Mouse (Mus musculus) adrenal gland, adult 2 months (tissue): ENCODE results near the gene 2810021J22Rik. TPM values are rescaled to one million over a fixed set of nuclear protein-coding genes. Genes with fewer than 3 reads are reported as not detected.

ENCODE experiments used
- DNase-seq: peaks from one replicate; pipeline ENCODE4 v3.0.0; 2021
- polyA plus RNA-seq: library from polyadenylated mRNA; depleted of rRNA; stranded (reverse); fragments of >200 nt; gene quantifications from 2 replicates; pipeline ENCODE4 v1.2.3, GENCODE M21; 2012; rRNA removed
- total RNA-seq, 2 experiments: library from RNA; stranded (reverse); gene quantifications; 2 replicates each; pipeline ENCODE4 v1.2.3; 2021

Gene 2810021J22Rik
- total and polyA plus RNA-seq, 3 experiments = 1.8 to 7.2 (median 3.9) TPM

DNA sequence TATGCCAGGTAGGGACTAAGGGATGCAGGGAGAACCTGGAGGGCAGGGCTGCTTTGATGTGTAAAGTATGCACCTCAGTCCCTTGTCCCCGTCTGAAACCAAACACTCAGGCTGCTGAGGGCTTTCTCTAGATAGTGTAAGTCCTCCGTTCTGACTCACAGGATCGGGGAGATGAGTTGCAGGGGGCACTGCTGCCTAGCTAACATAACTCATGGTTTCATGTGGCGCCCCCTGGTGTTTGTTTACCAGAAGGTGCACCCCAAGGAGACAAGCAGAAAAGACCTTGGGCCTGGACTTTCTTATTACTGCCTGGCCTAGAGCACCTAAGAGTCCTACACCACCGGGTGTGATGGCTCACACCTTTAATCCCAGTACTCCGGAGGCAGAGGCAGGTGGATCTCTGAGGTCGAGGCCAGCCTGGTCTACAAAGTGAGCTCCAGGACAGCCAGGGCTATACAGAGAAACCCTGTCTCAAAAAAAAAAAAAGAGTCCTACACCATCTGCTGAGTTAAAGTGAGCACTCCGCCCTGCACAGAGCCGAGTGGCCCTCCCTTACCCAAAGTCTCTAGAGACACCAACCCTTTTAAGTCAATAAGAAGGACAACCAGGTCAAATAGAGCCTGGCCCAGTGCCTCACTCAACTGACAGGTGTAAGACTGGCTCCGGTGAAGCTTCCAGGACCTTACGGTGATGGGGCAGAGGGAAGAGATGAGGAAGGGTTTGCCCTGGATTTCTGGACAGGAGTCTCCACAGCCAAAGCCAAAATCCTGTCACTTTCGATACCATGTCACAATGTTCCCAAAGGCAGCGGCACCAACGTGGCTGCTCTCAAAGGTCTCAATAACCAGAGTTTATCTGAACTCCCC lies 50.1 kb downstream of the 2810021J22Rik start:
- DNase-seq = peak; percentile 51

DNA sequence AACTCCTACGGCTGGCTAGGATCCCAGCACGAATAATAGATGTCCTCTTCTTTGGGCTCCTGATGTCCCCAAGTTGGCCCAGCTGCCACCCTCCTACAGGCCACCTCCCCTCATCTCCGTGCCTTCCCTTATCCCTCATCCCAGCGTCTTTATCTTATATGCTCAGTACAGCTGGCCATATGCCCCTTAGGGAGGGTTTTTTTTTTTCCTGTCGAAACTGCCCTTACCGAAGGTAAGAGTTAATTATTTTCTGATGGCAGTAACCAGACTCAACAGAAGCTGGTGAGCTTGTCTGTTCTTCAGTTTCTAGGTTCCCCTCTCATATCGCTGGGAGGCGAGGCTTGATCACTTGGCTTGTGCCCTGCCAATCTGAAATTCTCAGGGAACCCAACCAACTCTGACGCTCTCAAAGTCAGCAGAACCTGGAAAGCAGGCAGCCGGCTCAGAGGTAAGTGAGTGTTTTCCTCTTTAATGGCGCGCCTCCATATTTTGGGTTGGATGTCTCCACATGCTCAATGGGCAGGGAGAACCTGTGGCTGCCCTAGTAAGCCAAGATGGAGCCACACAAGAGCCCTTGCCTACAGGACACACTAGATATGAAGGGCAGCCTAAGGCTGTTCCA lies 50.8 kb downstream of the 2810021J22Rik start, which contains the start of gene Btnl10:
Gene Btnl10, plus strand, starts transcription at position 164 of the 622 bp plus-strand sequence.
- DNase-seq = no peak

DNA sequence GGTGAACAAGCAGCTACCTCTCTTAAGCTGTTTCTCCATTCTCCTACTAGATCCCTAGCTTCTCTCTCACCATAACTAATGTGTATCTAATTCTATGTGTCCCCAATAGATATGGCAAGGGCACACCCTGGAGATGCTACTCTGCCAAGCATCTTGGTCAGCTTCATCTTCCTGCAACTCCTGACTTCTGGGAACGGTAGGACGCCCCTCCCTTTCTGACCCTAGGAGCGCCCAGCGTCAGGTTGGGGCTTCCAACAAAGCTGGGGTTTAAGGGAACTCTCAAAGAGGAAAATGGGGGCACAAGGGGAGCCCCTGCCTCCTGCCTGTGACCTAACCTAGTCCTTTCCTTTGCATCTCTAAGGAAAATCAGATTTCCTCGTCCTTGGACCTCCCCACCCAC lies 51.7 kb downstream of the 2810021J22Rik start:
- DNase-seq = no peak

DNA sequence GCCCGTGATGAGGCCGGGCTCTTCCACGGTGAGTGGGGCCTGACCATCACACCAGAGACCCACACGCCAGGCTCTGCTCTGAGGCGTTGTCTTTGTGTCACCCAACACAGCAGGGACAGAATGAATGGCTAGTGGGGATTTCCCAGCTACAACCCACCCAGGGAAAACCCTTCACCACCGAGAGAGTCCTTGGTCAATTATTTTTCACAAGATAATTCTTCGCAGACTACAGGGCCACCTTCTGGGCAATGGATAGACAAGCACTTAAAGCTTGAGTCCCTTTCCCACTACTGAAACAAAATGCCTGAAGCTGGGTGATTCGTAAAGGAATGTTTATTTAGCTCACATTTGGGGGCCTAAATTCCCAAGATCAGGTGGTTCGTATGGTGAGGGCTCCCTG lies 55.4 kb downstream of the 2810021J22Rik start:
- no peak for DNase-seq

DNA sequence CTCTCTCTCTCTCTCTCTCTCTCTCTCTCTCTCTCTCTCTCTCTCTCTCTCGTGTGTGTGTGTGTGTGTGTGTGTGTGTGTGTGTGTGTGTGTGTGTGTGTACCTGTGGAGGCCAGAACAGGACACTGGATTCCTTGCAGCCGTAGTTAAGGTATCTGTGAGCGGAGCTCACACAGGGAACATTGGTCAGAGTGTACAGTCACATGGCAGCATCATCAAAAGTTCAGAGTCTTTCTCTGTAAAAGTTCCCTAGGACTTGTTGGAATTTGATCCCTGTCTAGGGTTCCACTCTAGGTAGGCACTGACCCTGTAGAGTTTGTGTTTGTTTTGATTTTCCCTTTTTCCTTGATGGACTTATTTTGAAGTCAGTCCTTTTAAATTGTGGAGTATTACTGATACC lies 59.6 kb downstream of the 2810021J22Rik start:
- no peak for DNase-seq

DNA sequence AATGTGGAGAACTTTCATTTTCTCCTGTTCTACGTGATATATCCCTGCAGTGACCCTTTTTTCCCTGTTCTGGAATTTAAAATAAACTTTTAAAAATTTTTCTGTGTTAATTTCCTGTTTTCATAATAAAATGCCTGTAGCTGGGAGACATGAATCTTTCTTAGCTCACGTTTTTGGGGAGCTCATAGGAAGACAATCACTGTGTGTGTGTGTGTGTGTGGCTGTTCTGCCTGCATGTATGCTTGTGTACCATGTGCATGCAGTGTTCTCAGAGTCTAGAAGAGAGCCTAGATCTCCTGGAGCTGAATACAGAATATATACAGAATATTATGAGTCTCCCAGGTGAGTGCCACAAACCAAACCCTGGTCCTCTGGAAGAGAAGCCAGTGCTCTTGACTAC lies 60.0 kb downstream of the 2810021J22Rik start:
- no peak for DNase-seq

DNA sequence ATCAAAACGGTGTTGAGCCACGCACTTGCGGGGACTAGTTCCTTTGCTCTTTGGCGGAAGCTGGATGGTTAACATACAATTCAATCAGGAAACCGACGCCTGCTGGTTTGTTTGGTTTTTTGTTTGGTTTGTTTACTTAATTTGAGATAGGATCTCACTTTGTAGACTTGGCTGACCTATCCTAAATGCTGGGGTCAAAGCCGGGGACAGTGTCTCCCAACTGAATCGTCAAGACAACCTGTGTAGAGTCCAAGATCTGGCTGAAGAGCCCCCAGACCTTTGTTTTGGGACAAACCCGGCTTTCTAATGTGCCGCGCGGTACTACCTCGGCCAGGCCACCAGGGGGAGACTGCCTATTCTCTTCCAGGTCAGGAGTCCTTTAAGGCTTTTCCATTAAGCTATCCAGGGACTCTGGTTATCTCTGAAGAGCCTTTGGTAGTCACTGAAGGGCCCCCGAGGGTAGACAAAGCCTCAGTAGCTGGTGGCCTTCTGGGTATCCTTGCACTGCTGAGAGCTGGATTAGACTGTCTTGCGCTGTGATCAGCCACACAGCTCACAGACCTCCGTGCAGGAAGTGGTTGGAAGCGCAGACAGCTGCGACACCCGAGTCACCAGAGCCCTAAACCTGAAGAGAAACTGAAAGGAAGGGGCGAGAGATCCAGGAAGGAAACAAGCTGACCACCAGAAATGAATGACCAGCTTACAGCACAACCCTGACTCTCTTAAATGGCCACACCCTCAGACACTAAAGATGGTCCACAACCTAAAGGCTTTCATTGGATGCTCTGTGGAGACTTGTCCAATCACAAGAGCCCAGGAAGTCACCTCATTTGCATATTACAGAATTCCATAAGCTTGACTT lies 61.0 kb downstream of the 2810021J22Rik start:
- DNase-seq = peak; percentile 54

DNA sequence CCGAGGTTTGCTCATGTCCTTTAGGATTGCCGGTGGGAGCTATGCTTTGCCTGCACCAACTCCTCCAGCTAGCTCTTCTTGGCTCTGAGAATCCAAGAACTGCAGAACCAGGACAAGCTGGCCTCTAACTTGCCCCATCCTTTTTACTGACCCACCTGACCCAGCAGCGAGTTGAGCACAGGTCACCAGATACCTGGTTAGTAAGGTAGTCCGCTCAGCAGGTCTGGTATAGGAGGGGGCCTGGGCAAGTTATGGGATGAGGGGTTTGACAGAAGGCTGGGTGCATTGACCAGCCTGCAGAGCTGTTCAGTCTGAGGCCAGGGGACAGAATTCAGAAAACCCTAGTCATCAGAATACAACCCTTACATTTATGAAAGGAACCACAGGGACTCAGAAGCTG lies 62.0 kb downstream of the 2810021J22Rik start:
- no peak for DNase-seq

DNA sequence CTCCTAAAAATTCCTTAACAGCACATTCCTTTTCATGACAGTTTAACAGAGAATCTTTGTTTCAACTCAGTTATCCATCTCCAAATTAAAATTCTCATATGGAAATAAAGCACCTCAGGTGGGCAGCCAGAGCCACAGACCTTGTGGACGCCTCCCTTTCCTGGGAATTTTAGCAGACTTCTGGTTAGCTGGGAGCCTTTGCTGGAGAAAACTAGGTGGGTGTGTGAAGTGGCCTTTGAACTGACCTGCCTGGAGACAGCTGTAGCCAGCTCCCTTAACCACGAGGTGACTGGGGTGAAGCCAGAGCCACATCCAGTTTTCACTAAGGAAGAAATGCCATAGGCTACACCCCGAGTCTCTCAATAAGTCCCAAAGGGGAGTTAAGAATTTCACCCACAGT lies 62.6 kb downstream of the 2810021J22Rik start:
- DNase-seq = no peak

DNA sequence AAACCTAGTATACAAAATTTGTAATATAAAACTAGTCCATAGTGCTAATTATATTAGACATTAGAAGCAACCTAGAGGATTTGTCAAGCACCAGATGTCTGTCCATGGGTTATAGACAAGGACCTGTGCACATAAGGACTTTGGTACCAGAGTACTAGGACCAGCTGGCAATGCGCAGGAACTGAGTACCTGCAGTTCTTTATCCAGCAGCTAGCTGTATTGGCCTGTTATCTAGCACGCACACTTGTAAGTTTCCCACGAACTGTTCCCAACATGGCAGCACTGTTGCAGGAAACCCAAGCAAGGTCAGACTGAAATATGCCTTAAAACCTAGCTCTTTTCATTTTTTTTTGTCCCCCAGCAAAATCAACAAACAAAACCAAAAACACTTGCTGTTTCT lies 63.2 kb downstream of the 2810021J22Rik start:
- DNase-seq = no peak

DNA sequence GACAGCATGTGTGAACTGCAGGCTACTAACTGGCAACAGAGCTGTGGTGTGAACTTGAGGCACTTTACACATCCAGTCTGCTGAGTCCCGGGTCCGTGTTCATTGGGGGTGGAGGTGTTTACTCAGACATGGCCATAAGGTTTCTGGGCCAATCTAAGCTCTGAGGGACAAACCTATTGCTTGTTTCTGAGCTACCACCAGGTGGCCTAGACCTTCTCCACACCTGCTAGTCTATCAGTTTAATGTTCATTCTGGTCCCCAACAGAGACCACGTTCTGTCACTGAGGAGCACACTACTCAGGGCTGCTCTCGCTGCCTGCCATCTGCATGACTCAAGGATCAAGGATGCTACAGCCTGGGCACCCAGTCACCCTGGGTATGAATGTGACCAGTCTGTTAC lies 64.6 kb downstream of the 2810021J22Rik start:
- no peak for DNase-seq

Other genes with a start within 250 kb of the 2810021J22Rik start
- not detected for gene Olfr323, start 236.7 kb upstream of the 2810021J22Rik start, total RNA-seq
- gene Olfr323, start 236.7 kb upstream of the 2810021J22Rik start, polyA plus RNA-seq = not detected in 2 replicates
- gene Trim58, start 226.8 kb upstream of the 2810021J22Rik start, total RNA-seq = not detected
- gene Trim58, start 226.8 kb upstream of the 2810021J22Rik start, polyA plus RNA-seq = not detected in 2 replicates
- not detected for gene Olfr322, start 208.4 kb upstream of the 2810021J22Rik start, total RNA-seq
- not detected in 2 replicates for gene Olfr322, start 208.4 kb upstream of the 2810021J22Rik start, polyA plus RNA-seq
- gene Olfr320, start 186.1 kb upstream of the 2810021J22Rik start, total RNA-seq = not detected
- not detected in 2 replicates for gene Olfr320, start 186.1 kb upstream of the 2810021J22Rik start, polyA plus RNA-seq
- not detected for gene Olfr319, start 168.1 kb upstream of the 2810021J22Rik start, total RNA-seq
- gene Olfr319, start 168.1 kb upstream of the 2810021J22Rik start, polyA plus RNA-seq = not detected in 2 replicates
- not detected for gene Olfr318, start 143.2 kb upstream of the 2810021J22Rik start, total RNA-seq
- not detected in 2 replicates for gene Olfr318, start 143.2 kb upstream of the 2810021J22Rik start, polyA plus RNA-seq
- gene Olfr317, start 128.0 kb upstream of the 2810021J22Rik start, total RNA-seq = not detected
- gene Olfr317, start 128.0 kb upstream of the 2810021J22Rik start, polyA plus RNA-seq = not detected in 2 replicates
- not detected for gene Olfr316, start 114.5 kb upstream of the 2810021J22Rik start, total RNA-seq
- gene Olfr316, start 114.5 kb upstream of the 2810021J22Rik start, polyA plus RNA-seq = not detected in 2 replicates
- gene Olfr315, start 94.0 kb upstream of the 2810021J22Rik start, total RNA-seq = not detected
- not detected in 2 replicates for gene Olfr315, start 94.0 kb upstream of the 2810021J22Rik start, polyA plus RNA-seq
- not detected for gene Olfr314, start 84.3 kb upstream of the 2810021J22Rik start, total RNA-seq
- not detected in 2 replicates for gene Olfr314, start 84.3 kb upstream of the 2810021J22Rik start, polyA plus RNA-seq
- gene Fam183b, start 65.3 kb upstream of the 2810021J22Rik start, total RNA-seq = 1 to 10 TPM; 2.2 to 2.7 TPM
- 0.39 TPM in 1 of 2 replicates, not detected in the other for gene Fam183b, start 65.3 kb upstream of the 2810021J22Rik start, polyA plus RNA-seq
- not detected for gene Olfr313, start 52.2 kb upstream of the 2810021J22Rik start, total RNA-seq
- not detected in 2 replicates for gene Olfr313, start 52.2 kb upstream of the 2810021J22Rik start, polyA plus RNA-seq
- not detected for gene Olfr312, start 38.0 kb upstream of the 2810021J22Rik start, total RNA-seq
- not detected in 2 replicates for gene Olfr312, start 38.0 kb upstream of the 2810021J22Rik start, polyA plus RNA-seq
- not detected for gene Olfr311, start 28.0 kb upstream of the 2810021J22Rik start, total RNA-seq
- gene Olfr311, start 28.0 kb upstream of the 2810021J22Rik start, polyA plus RNA-seq = not detected in 2 replicates
- gene Gm12258, start 20.1 kb upstream of the 2810021J22Rik start, total RNA-seq = 1 to 10 TPM; 4.6 to 5.0 TPM
- gene Gm12258, start 20.1 kb upstream of the 2810021J22Rik start, polyA plus RNA-seq = 0.73 and 1.3 TPM in 2 replicates
- gene Zfp39, start 37.0 kb downstream of the 2810021J22Rik start, total RNA-seq = 1 to 10 TPM; 3.5 to 5.0 TPM
- gene Zfp39, start 37.0 kb downstream of the 2810021J22Rik start, polyA plus RNA-seq = 0.15 and 0.33 TPM in 2 replicates
- under 1 TPM in 1 of 2 experiments, not detected in 1; 0.09 TPM for gene Btnl10, start 50.7 kb downstream of the 2810021J22Rik start, total RNA-seq
- gene Btnl10, start 50.7 kb downstream of the 2810021J22Rik start, polyA plus RNA-seq = not detected in 2 replicates
- 100 to 1,000 TPM; 143 to 198 TPM for gene Rnf187, start 71.7 kb downstream of the 2810021J22Rik start, total RNA-seq
- gene Rnf187, start 71.7 kb downstream of the 2810021J22Rik start, polyA plus RNA-seq = 545 and 648 TPM in 2 replicates
- 1 to 10 TPM; 2.5 to 8.2 TPM for gene Hist3h2ba, start 81.7 kb downstream of the 2810021J22Rik start, total RNA-seq
- 5.1 and 9.1 TPM in 2 replicates for gene Hist3h2ba, start 81.7 kb downstream of the 2810021J22Rik start, polyA plus RNA-seq
- 10 to 100 TPM; 13.5 to 26.3 TPM for gene Hist3h2a, start 87.5 kb downstream of the 2810021J22Rik start, total RNA-seq
- 15.4 and 19.1 TPM in 2 replicates for gene Hist3h2a, start 87.5 kb downstream of the 2810021J22Rik start, polyA plus RNA-seq
- under 1 TPM; 0.17 TPM for gene Trim17, start 87.5 kb downstream of the 2810021J22Rik start, total RNA-seq
- 0.18 and 0.36 TPM in 2 replicates for gene Trim17, start 87.5 kb downstream of the 2810021J22Rik start, polyA plus RNA-seq
- gene Trim11, start 110.9 kb downstream of the 2810021J22Rik start, total RNA-seq = 10 to 100 TPM; 21.3 to 23.4 TPM
- 45.2 and 45.7 TPM in 2 replicates for gene Trim11, start 110.9 kb downstream of the 2810021J22Rik start, polyA plus RNA-seq